Mouse (Mus musculus): ENCODE results near the gene Ppm1k.
"Not testable (repeated sequence)": the region's sequence is repeated elsewhere in the genome, so short reads cannot be mapped to it uniquely, and the experiment has no call there.

Ppm1k gene

DNA sequence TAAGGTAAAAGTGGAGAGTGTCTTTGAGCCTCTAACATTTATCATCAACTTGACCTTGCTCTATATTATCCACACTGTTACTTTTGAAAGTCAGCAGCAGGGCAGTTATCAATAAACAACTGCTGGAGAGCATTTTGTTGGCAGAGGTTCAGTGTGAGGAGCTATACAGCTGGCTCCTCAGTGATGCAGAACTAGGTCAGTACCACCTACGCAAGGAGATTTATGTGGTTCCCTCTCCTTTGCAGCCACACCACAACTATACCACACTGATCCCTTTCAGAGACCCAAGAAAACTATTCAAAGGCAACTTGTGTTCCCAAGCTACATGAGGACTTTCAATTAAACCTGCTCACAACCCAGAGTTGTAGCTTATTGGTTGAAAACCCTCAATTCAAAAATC, 3.8 kb downstream of the Ppm1k start:
- no peak for DNase-seq

DNA sequence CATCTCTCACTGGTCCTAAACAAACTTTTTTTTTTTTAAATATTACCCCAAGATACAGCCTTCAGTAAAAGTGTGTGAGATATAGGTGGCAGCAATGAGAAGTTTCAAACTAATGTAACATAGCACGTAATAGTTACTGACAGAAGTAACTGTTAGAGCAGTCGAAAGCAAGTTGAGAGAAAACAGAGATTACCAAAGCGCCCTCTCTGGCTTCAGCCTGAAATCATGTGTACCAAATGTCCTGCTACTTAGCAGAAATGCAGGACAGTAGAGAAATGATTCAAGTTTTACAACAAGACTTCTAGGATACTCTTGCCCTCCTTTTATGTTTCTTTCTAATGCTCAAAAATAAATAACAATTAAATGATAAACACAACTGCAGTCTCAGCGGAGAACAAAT, 4.3 kb downstream of the Ppm1k start:
- no peak for DNase-seq

DNA sequence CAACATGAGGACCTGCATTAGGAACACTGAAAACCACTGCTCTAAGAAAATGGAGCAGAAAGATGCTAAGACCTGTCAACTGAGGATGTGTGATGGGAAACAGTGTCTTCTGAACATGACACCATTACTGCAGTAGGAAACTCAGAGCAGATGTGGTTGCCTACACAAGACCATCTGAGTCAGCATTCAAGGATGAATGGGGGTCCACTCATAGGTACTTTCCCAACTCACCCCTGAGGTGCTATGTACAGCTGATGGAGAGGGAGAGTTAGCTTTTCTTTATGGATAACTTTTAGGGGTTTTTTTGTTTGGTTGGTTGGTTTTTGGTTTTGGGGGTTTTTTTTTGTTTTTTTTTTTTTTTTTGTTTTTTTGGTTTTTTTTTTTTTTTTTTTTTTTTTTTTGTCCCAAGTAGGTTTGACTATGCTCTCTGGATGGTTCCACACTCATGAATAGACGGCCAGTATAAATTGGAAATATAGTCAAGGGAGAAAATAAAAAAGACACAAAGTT, 5.9 kb downstream of the Ppm1k start:
- DNase-seq = no peak

DNA sequence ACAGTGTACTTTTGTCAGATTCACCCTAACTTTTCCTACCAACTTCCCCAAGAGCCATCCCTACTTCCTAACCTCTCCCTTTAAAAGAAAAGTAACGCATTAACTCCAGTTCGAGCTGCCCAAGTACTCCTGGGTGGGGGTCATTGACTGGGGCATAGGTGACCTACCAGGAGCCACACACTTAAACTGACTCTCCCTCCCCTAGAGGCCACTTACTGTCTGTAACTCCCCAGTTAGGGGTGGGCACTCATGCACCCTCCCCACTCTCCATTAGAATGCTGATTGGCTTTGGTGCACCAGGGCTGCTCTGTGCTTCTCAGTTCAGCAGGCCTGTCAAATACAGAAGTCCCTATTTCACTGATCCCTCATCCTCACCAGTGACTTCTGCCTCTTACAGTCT, 8.3 kb downstream of the Ppm1k start:
- DNase-seq = no peak

DNA sequence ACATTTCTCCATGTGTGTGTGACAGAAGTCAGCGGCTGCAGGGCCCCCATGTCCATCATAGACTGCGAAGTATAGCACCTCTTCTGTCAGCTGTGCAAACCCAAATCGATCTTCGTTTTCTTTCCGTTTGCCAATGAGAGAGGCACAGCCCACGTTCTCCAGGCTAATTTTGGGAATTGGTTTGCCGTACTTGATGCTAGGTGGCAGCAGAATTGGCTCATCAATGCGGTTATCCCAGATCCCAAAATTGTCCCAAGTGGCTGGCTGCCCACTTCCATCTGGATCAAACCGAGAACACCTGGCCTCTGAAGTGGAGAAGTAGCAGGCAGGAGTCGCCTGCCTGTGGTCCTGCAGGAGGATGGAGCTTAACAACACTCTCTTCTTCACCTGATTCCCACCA, 10.5 kb downstream of the Ppm1k start:
- DNase-seq = no peak

DNA sequence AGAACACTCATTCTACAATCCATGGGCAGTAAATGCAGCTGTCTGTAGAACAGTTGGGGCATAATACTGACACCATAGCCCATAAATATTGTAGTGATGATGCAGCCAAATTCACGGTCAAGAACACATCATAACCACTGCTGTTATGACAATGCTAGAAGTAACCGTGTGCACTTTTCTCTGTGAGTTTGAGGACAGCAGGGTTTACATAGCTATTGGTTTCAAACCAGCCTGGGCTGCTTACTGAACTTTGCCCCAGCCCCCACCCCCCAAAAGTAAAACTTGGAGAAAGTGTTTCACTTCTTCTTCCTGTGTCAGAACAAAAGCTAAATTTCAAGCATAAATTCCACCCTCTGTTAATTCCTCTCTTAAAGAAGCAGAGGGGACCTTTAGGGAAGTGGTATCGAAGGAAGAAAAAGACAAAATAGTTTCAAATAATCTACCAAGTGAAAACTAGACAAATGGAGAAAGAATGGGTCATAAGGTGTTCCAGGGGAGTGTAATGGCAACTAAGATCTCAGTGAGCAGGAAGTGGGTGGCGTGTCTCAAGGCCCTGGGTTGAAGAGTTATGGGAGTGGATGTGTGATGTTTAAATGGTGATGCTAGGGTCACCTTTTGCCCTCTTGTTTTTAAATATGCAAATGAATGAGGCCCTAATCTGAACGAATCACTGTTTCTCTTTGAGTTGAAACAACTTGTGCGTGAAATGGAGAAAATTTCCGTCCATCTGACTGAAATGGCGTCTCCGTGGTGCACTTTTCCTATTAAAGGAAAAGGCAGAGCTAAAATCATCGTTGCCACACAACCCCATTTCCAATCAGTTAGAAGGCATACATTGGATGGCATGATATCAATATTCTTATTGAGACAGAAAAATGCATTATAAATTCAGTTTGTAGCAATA, 14.3 kb downstream of the Ppm1k start:
- DNase-seq = no peak

DNA sequence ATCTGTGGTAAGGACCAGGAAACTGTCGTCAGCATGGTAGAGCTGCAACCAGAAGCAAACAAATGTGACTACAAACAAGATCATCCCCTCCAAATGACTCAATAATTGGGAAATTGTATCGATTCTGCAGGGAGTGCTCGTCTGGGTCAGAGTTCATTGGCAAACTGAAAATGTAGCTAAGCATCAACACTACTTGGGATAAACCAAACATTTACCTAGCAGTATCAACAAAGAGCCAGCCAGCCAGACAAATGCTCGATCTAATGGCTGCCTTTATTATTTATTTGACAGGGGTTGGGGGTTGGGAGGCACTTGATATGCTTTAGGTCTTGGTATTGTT, 21.3 kb downstream of the Ppm1k start:
- DNase-seq = no peak

DNA sequence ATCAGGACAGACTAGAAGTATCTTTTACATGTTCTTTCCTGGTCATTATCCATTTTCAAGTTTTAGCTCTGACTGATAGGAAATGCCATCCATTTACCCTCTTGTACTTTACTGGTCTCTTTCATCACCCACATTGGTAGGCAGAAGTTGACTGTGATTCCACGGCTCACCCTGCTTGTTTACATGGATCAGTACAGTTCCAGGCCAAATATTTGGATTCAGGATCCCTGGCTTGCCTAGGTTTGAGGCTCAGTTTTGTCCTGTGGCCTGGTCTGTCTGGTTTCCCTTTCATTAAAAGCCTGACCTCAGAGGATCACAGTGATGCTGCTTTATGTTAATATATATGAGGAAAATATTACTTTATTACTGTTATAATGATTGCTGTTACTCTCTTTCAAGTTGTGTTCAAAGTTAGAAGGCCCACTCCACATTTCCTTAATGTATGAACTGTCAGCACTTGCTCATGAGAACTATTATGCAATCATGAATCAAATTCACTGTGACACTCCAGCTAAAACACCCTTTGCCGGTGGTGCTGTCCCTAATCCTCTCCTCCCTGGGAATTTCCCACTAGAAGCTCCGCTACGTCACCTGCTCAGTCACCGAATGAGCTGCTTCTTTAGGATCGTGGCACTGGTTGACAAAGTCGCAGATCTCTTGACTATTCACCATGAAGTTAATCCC, 21.8 kb downstream of the Ppm1k start:
- no peak for DNase-seq

DNA sequence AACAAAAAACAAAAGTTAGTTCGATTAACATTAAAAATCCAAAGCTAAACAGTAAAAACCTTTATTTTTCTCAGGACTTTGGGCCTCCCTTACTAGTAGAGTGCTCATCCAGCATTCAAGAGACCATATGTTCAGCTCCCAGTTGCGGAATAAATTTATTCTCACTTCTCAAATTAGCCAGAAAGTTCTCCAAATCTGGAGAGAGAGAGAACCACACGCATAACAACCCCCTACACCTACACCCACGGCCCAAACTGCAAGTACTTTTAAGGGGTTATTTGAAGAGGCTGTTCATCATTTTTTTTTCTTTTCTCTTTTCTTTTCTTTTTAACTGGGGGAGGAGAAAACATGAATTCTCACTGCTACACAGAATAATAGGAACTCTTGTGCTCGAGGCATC, 23.4 kb downstream of the Ppm1k start:
- no peak for DNase-seq

DNA sequence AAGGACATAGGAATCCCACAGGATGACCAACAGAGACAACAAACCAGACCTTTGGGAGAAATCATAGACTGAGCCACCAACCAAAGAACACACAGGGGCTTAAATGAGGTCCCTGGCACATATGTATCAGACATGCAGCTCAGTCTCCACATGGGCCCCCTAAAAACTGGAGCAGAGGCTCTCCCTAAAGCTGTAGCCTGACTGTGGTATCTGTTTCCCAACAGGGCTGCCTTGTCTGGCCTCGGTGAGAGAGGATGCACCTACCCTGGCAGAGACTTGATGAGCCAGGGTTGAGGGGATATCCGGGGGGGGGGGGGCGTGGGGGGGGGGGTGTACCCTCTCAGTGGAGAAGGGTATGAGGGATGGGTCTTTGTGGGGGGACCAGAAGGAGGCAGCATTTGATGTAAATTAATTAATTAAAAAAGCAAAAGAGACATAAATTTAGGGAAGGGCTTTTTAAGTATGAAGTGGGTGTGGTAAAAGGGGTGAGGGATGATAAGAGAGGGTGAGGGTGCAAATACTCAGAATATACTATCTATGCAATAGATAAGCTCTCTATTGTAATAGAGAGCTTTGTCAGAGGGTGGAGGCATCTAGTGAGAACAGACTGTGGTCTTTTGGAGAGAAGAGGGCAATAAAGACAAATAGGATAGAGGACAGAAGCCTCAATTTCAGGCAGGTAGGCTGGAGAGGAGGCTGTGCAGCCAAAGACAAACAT, 31.4 kb downstream of the Ppm1k start:
- DNase-seq = no peak

DNA sequence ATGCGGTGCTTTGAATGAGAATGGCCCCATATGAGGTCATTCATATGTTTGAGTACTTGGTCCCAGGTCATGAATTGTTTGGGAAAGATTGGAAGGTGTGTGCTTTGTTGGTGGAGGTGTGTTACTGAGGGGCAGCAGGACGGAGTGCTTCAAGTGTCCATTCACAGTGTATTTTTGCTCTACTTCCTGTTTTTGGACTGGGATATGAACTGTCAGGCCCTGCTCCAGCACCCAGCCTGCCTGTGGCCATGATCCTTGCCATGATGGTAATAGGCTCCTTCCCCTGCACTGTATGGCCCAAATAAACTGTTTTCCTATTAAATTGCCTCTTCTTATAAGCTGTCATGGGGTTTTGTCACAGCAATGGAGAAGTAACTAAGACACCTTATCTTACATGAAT, 36.1 kb downstream of the Ppm1k start:
- DNase-seq = no peak

DNA sequence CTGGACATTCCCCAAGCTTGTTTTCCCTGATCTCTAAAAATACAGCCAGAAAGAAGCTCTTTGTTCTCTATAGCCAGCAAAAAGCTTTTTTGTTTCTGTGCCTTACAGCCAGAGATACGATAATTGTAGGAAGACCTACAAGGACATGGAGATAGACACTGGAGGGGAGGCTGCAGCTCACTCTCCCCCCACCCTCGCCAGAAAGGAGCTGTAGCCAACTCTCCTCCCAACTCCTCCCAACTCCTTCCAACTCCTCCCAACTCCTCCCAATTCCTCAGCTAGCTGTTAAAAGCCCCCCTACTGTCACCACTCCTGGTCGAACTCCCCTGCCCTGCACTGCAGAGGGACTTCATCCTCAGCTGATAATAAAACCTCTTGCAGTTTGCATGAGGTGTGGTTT, 67.1 kb downstream of the Ppm1k start:
- DNase-seq = not testable (repeated sequence)
